Mouse (Mus musculus) CH12.LX (cell line): ENCODE results near the gene Map4k5. TPM values are rescaled to one million over a fixed set of nuclear protein-coding genes. Genes with fewer than 3 reads are reported as not detected.

Source experiments
- DNase-seq: peaks from one replicate; pipeline ENCODE4 v3.0.0-alpha.2; 2013; ENCODE audit errors: extremely low read depth
- H3K27ac ChIP-seq: 2 replicates; pipeline ENCODE4 v1.5.1; 2012; ENCODE audit warnings: low read depth, mild to moderate bottlenecking, control low read depth, moderate library complexity; ENCODE audit not compliant: insufficient read depth
- H3K27me3 ChIP-seq: replicated peaks from 2 replicates; pipeline ENCODE3; 2012; ENCODE audit warnings: inconsistent platforms
- H3K36me3 ChIP-seq, 2 experiments: replicated peaks in 1 of 2; 2 replicates each; pipeline versions ENCODE3 to v1.6.1; 2012; ENCODE audit warnings: inconsistent platforms in 1 of 2, low read length in 1 of 2, mild to moderate bottlenecking in 1 of 2, mixed read lengths in 1 of 2, moderate library complexity in 1 of 2; ENCODE audit not compliant: control insufficient read depth in 1 of 2, insufficient read depth in 1 of 2
- H3K4me1 ChIP-seq, 2 experiments: 2 replicates each; pipeline ENCODE4 v1.6.1; 2012; ENCODE audit warnings: inconsistent platforms in 1 of 2, moderate library complexity in 1 of 2; ENCODE audit not compliant: insufficient read depth in 2 of 2, control insufficient read depth in 1 of 2
- H3K4me2 ChIP-seq: 2 replicates; pipeline ENCODE4 v1.6.1; 2012; ENCODE audit warnings: low read depth, mild to moderate bottlenecking, control low read depth; ENCODE audit not compliant: poor library complexity, insufficient read depth, severe bottlenecking
- H3K4me3 ChIP-seq, 3 experiments: fragments of 150-350 bp in 1 of 3; sonication (generic) in 1 of 3; replicated peaks in 1 of 3; 2 replicates each; pipeline versions ENCODE3 to v1.5.1; 2011 to 2012; ENCODE audit warnings: low read depth in 2 of 3, low read length in 2 of 3, mild to moderate bottlenecking in 2 of 3, moderate library complexity in 2 of 3, control low read depth in 1 of 3, improper control_type of control experiment in 1 of 3, inconsistent platforms in 1 of 3, mixed read lengths in 1 of 3; ENCODE audit not compliant: poor library complexity in 1 of 3
- H3K79me2 ChIP-seq: replicated peaks from 2 replicates; pipeline ENCODE4 v1.6.1; 2012; ENCODE audit warnings: mild to moderate bottlenecking, moderate library complexity; ENCODE audit not compliant: control insufficient read depth, poor library complexity, insufficient read depth, severe bottlenecking; ENCODE audit errors: extremely low read depth
- H3K9ac ChIP-seq: 2 replicates; pipeline ENCODE4 v1.6.1; 2012; ENCODE audit warnings: low read depth, mild to moderate bottlenecking, control low read depth, moderate library complexity; ENCODE audit not compliant: insufficient read depth
- H3K9me3 ChIP-seq: replicated peaks from 2 replicates; pipeline ENCODE3; 2012; ENCODE audit warnings: low read length, inconsistent platforms, mixed read lengths
- BHLHE40 ChIP-seq: IDR thresholded peaks from 2 replicates; pipeline ENCODE4 v1.6.1; 2011; ENCODE audit warnings: mild to moderate bottlenecking, low read depth, low read length, improper control_type of control experiment
- CHD2 ChIP-seq: IDR thresholded peaks from 2 replicates; pipeline ENCODE4 v1.6.1; 2011; ENCODE audit warnings: low read length, improper control_type of control experiment
- CTCF ChIP-seq, 2 experiments: IDR thresholded peaks in 1 of 2; conservative IDR thresholded peaks in 1 of 2; 2 replicates each; pipeline ENCODE4 v1.5.1; 2011 to 2012; ENCODE audit warnings: low read depth in 2 of 2, low read length in 2 of 2, improper control_type of control experiment in 1 of 2, inconsistent platforms in 1 of 2, mild to moderate bottlenecking in 1 of 2, moderate library complexity in 1 of 2
- ELF1 ChIP-seq: IDR thresholded peaks from 2 replicates; pipeline ENCODE4 v1.6.1; 2014; ENCODE audit warnings: low read depth, mild to moderate bottlenecking, inconsistent platforms, low read length, improper control_type of control experiment
- ETS1 ChIP-seq: conservative IDR thresholded peaks from 2 replicates; pipeline ENCODE4 v1.6.1; 2012; ENCODE audit warnings: low read depth, mild to moderate bottlenecking, inconsistent platforms, low read length, improper control_type of control experiment, moderate library complexity
- GABPA ChIP-seq: IDR thresholded peaks from 2 replicates; pipeline ENCODE4 v1.6.1; 2012; ENCODE audit warnings: low read depth, low read length, improper control_type of control experiment, inconsistent platforms; ENCODE audit not compliant: insufficient replicate concordance
- IRF4 ChIP-seq: IDR thresholded peaks from 2 replicates; pipeline ENCODE4 v1.6.1; 2014; ENCODE audit warnings: low read depth, mild to moderate bottlenecking, inconsistent platforms, low read length, improper control_type of control experiment
- JUN ChIP-seq: IDR thresholded peaks from 2 replicates; pipeline ENCODE4 v1.6.1; 2011; ENCODE audit warnings: low read depth, mild to moderate bottlenecking, low read length, improper control_type of control experiment, moderate library complexity; ENCODE audit not compliant: insufficient read depth
- JUND ChIP-seq: conservative IDR thresholded peaks from 2 replicates; pipeline ENCODE4 v1.6.1; 2011; ENCODE audit warnings: low read depth, low read length, improper control_type of control experiment
- MAFK ChIP-seq: IDR thresholded peaks from 2 replicates; pipeline ENCODE4 v1.6.1; 2011; ENCODE audit warnings: low read length, improper control_type of control experiment; ENCODE audit not compliant: insufficient replicate concordance
- MAX ChIP-seq: IDR thresholded peaks from 2 replicates; pipeline ENCODE4 v1.6.1; 2011; ENCODE audit warnings: low read length, improper control_type of control experiment
- MEF2A ChIP-seq: IDR thresholded peaks from 2 replicates; pipeline ENCODE4 v1.6.1; 2014; ENCODE audit warnings: low read depth, mild to moderate bottlenecking, inconsistent platforms, low read length, improper control_type of control experiment, borderline replicate concordance
- MXI1 ChIP-seq: IDR thresholded peaks from 2 replicates; pipeline ENCODE4 v1.6.1; 2011; ENCODE audit warnings: mild to moderate bottlenecking, low read depth, low read length, improper control_type of control experiment
- NELFE ChIP-seq: IDR thresholded peaks from 2 replicates; pipeline ENCODE4 v1.6.1; 2011; ENCODE audit warnings: low read depth, low read length, improper control_type of control experiment
- NRF1 ChIP-seq: IDR thresholded peaks from 2 replicates; pipeline ENCODE4 v1.6.1; 2014; ENCODE audit warnings: low read depth, mild to moderate bottlenecking, inconsistent platforms, low read length, improper control_type of control experiment, moderate library complexity
- PAX5 ChIP-seq: IDR thresholded peaks from 2 replicates; pipeline ENCODE4 v1.6.1; 2012; ENCODE audit warnings: low read length, inconsistent platforms, mixed read lengths
- POLR2AphosphoS2 ChIP-seq: IDR thresholded peaks from 2 replicates; pipeline ENCODE4 v1.6.1; 2011; ENCODE audit warnings: low read depth, low read length, improper control_type of control experiment
- RAD21 ChIP-seq: IDR thresholded peaks from 2 replicates; pipeline ENCODE4 v1.6.1; 2011; ENCODE audit warnings: low read depth, mild to moderate bottlenecking, low read length, improper control_type of control experiment, moderate library complexity
- SMC3 ChIP-seq: IDR thresholded peaks from 2 replicates; pipeline ENCODE4 v1.6.1; 2011; ENCODE audit warnings: low read depth, low read length, improper control_type of control experiment
- TBP ChIP-seq: conservative IDR thresholded peaks from 2 replicates; pipeline ENCODE4 v1.6.1; 2011; ENCODE audit warnings: low read depth, low read length, improper control_type of control experiment
- ZMIZ1 ChIP-seq: IDR thresholded peaks from 2 replicates; pipeline ENCODE4 v1.6.1; 2012; ENCODE audit warnings: low read depth, mild to moderate bottlenecking, inconsistent platforms, low read length, improper control_type of control experiment
- dilution Hi-C: fragments of 300-500 bp; cut with MboI; formaldehyde crosslinking; loops from 2 replicates; pipeline ENCODE4 v1.14.3; 2020; ENCODE audit warnings: low sequenced_read_pairs; ENCODE audit not compliant: extremely low pct_unique_long_range_greater_than_20kb, extremely low pct_ligation_motif_present
- in situ Hi-C: fragments of 300-500 bp; cut with MboI; formaldehyde crosslinking; loops from 3 replicates; pipeline ENCODE4 v1.14.3; 2019; ENCODE audit warnings: low sequenced_read_pairs, low pct_ligation_motif_present, low pct_unique_long_range_greater_than_20kb, mixed read lengths
- polyA plus RNA-seq: library from polyadenylated mRNA; unstranded; fragments of >175 nt; gene quantifications from 2 replicates; pipeline ENCODE4 v1.2.1, GENCODE M21; 2012; ENCODE audit warnings: low read depth; ENCODE audit not compliant: insufficient read length
- total RNA-seq, 2 experiments: library from RNA; depleted of rRNA; stranded (reverse); fragments of 300-350 nt in 1 of 2; fragments of >200 nt in 1 of 2; gene quantifications; 2 replicates each; pipeline ENCODE4 v1.2.3; 2012 to 2014

Map4k5 gene
- total and polyA plus RNA-seq, 3 experiments, result 7.8 to 13.5 (median 12.5) TPM

DNA sequence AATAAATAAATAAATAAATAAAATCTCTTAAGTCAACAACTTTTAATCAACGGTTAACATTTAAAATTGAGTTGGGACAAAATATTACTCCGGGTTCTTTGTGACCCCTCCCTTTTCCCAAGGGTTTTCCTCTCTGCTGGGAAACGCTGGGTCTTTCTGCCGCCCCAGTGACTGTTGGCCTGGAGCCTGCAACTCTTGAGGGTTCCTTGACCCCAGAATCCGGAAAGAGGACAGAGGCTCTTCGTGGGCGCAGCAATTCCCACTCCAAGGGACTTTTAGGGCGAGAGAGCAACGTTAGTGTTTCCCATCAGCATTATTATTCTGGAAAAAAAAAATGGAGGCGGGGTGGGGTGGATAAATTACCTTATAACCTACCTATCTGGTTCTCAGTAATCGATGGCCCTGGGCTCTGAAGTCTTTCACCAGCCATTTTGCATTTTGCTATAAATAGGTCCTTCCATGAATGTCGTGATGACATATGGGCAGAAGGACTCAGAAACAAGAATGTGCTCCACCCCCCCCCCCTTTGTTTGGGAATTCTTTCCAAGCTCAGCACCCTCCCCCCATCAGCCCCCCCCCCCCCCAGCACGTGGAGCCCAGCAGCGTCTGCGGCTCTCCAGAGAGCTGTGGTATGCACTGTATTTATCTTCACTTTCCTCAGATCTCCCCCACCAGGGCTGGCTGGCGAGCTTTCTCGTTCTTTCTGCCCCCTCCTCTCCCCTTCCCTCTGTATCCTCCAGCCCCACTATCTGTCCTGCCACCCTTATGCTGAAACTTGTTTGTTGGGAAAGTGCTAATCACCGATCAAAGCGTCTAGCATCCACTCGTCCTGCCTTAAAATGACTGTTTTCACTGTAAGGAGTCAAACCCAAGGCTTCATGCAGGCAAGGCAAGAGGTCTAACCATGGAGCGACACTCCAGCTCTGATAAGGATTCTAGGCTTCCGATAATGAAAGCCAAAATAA is 134.5 kb downstream of the Map4k5 start:
- no peak overlapping the region for H3K9ac ChIP-seq

DNA sequence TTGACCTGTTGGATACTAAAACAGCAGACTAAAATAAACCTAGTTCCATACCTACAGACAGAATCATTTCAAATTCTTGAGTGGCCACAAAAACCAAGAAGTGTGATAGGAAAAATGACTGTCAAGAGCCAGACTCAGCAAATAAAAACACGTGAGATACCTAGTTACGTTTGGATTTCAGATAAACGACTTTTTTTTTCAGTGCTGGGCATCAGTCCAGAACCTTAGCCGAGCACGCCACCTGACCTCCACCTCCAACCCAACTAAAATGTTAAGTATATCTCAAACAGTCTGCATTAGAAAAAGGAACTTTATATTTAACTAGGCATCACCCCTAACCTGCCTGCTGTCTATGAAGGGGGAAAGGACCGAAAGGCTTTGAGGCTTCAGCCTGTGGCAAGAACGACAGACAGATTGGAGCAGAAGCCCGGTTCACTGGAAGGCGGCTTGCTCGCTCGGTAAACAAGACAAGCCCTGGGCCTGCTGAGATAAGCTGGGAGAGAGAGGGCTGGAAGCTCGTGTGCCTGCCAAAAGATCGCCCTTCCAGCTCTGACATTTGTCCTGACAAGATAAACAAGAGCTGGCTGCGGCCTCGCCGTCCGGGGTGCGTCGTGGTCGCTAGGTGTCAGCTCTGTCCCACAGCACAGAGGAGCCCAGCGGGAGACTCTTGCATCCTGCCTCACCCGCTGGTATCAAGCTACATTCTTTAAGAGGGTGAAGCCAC is 135.4 kb downstream of the Map4k5 start:
- Histone ChIP-seq H3K9ac (no peak overlapping the region), H3K27me3 (no peaks in the 10 kb centered on the region), H3K4me1 (peaks cover 0 to 2% of the 10 kb centered on the region in 2 experiments; a peak in 1 of 4 replicates), H3K27ac (no peak overlapping the region), H3K79me2 (no peaks in the 10 kb centered on the region)
- dilution Hi-C loops, result no loop called here
- TF ChIP-seq TBP, result no peak
- TF ChIP-seq SMC3, result peak; percentile 63
- peak in 1 of 2 experiments; percentile 69; a peak in 2 of 4 replicates for TF ChIP-seq CTCF (conservative IDR thresholded peaks at IDR 0.05 in 1 of 2, IDR thresholded peaks at IDR 0.05 in 1 of 2; ENCODE audit: low read depth in 2 of 2, low read length in 2 of 2)
- peak; percentile 73 for TF ChIP-seq RAD21
- TF ChIP-seq, all 38 proteins: peak for 3
- in situ Hi-C loops, result no loop called here
- Histone ChIP-seq H3K4me3 (no peak overlapping the region), H3K4me2 (no peak overlapping the region), H3K9me3 (peaks cover 3% of the 10 kb centered on the region), H3K36me3 (no peaks in the 10 kb centered on the region)
- peak; percentile 2 for DNase-seq

More for the DNA sequence above, 134.5 kb downstream of the Map4k5 start:
- Histone ChIP-seq H3K4me2 (no peak overlapping the region; the same call in 1 of the 2 replicates), H3K9me3 (peaks cover 3% of the 10 kb centered on the region), H3K79me2 (no peaks in the 10 kb centered on the region), H3K4me1 (peaks cover 0 to 2% of the 10 kb centered on the region in 2 experiments; a peak in 1 of 4 replicates)
- TF ChIP-seq ETS1, result no peak
- no peak for TF ChIP-seq MXI1
- TF ChIP-seq TBP, result no peak
- no peak for TF ChIP-seq ZMIZ1
- TF ChIP-seq CHD2, result no peak
- TF ChIP-seq BHLHE40, result no peak
- no peak for TF ChIP-seq PAX5
- TF ChIP-seq JUN, result no peak
- no peak for TF ChIP-seq ELF1
- no peak for TF ChIP-seq MAX
- TF ChIP-seq MAFK, result no peak
- TF ChIP-seq POLR2AphosphoS2, result no peak
- no peak for TF ChIP-seq NRF1
- TF ChIP-seq JUND, result no peak
- no peak for TF ChIP-seq IRF4
- no peak for TF ChIP-seq GABPA
- no peak for TF ChIP-seq MEF2A
- TF ChIP-seq NELFE, result no peak
- TF ChIP-seq, all 38 proteins: peak for 0
- dilution Hi-C loops (no loop called here), in situ Hi-C loops (no loop called here)
- no peak overlapping the region for H3K4me3 ChIP-seq
- H3K36me3 ChIP-seq, result no peaks in the 10 kb centered on the region
- no peak overlapping the region for H3K27ac ChIP-seq
- H3K27me3 ChIP-seq, result no peaks in the 10 kb centered on the region
- DNase-seq, result no peak
